Mouse (Mus musculus) cortical plate, adult 2 months (tissue): Measurements from ENCODE around the gene Cpne8. TPM values are rescaled to one million over a fixed set of nuclear protein-coding genes. Genes with fewer than 3 reads are reported as not detected.

Experiments used
- H3K27ac ChIP-seq: fragments of 200-500 bp; 2 replicates; pipeline ENCODE4 v1.5.1; 2012; ENCODE audit warnings: low read length, control low read depth, inconsistent platforms; ENCODE audit not compliant: insufficient read depth
- H3K4me1 ChIP-seq: fragments of 200-500 bp; 2 replicates; pipeline ENCODE4 v1.6.1; 2011; ENCODE audit warnings: low read length; ENCODE audit not compliant: control insufficient read depth, insufficient read depth
- H3K4me3 ChIP-seq: fragments of 200-500 bp; 2 replicates; pipeline ENCODE4 v1.5.1; 2011; ENCODE audit warnings: mild to moderate bottlenecking, low read length, control low read depth; ENCODE audit not compliant: insufficient read depth
- CTCF ChIP-seq: fragments of 200-500 bp; IDR thresholded peaks from 2 replicates; pipeline ENCODE4 v1.5.1; 2011; ENCODE audit warnings: mild to moderate bottlenecking, control low read depth, low read length; ENCODE audit not compliant: insufficient read depth; ENCODE audit errors: extremely low read depth
- POLR2A ChIP-seq: fragments of 200-500 bp; IDR thresholded peaks from 2 replicates; pipeline ENCODE4 v1.6.1; 2011; ENCODE audit warnings: mild to moderate bottlenecking, low read length, control low read depth; ENCODE audit not compliant: insufficient read depth; ENCODE audit errors: extremely low read depth
- polyA plus RNA-seq: library from polyadenylated mRNA; depleted of rRNA; stranded (reverse); fragments of >200 nt; gene quantifications from 2 replicates; pipeline ENCODE4 v1.2.3, GENCODE M21; 2012

Gene Cpne8
- polyA plus RNA-seq, 1 experiment = 32.7 TPM

DNA sequence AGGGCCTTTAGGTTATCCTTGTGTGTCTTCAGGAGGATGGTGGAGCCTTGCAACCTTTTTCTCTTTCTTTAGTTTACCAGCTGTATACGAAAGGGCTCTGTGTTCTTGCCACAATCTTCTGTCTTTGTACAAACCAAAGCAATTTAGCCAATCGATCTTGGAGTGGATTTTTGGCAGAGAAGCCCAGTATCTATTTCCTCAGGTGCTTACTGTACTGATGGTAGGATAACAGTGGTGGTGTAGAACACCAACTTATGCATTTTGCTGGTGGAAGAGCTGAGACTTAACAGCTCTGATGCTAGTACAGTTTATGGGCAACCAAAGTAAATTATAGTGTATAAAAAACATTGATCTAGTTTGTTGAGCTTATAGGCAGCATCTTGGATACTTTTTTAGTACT is 83.6 kb downstream of the Cpne8 start:
- TF ChIP-seq CTCF (no peak), POLR2A (no peak)
- Histone ChIP-seq H3K27ac (no peak overlapping the region), H3K4me1 (no peaks in the 10 kb centered on the region; the same call in 1 of the 2 replicates), H3K4me3 (no peak overlapping the region)

DNA sequence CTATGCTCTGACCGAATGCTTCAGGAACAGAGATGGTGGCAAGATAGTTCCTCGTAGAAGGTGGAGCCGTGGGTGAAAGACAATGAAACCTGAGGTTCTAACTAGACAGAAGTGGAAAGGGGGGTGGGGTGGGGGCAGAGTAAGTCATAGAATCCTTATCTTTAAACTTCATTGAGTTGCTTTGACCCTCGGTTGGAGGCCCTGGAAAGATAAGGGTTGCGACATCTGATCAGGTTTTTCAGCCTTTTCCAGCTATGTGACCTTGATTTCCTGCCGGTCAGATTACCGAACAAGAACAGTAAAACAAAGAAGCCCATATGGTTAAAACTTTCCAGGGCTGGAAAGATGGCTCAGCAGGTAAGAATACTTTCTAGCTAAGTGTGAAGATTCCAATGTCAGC is 89.6 kb downstream of the Cpne8 start:
- TF ChIP-seq POLR2A (no peak), CTCF (no peak)
- Histone ChIP-seq H3K27ac (no peak overlapping the region), H3K4me1 (no peaks in the 10 kb centered on the region; the same call in 1 of the 2 replicates), H3K4me3 (no peak overlapping the region)

DNA sequence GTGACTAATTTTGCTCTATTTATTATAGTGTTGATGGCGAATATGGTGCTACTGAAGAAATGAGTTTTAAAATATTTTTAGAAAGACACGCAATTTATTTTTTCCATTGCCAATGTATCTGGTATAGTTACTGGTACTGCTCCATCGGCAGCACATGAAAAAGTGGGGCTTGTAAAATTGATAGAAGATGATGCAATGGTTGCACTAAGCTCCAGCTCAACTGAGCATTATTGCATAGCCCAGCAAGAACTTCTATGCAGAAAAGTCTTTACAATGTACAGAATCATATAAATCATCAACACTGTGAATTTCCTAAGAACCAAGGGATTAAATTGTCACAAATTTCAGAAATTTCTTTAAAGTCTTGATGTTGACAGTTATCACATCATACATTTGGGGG is 101.8 kb downstream of the Cpne8 start:
- H3K27ac ChIP-seq = no peak overlapping the region
- H3K4me3 ChIP-seq = no peak overlapping the region
- TF ChIP-seq POLR2A = no peak
- TF ChIP-seq CTCF = no peak
- H3K4me1 ChIP-seq = no peaks in the 10 kb centered on the region

DNA sequence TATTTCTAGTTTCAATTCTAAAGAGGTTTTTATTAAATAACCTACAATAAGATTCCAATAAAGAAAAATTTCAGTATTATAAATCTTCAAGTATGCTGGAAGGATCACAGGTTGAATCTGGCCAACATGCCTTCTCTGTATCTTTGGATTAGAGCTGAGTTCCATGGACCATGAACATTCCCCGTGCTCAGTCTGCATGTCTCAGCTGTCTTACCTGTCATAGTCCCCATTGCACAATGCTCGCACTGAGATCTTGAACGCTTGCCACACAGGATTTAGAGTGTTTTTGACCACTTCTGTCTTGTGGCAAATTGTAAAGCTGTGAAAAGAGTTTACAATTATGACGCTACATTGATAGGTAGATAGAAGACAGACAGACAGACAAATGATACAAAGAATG is 110.0 kb downstream of the Cpne8 start:
- Histone ChIP-seq H3K4me1 (no peaks in the 10 kb centered on the region), H3K4me3 (no peak overlapping the region), H3K27ac (no peak overlapping the region)
- TF ChIP-seq CTCF (no peak), POLR2A (no peak)

DNA sequence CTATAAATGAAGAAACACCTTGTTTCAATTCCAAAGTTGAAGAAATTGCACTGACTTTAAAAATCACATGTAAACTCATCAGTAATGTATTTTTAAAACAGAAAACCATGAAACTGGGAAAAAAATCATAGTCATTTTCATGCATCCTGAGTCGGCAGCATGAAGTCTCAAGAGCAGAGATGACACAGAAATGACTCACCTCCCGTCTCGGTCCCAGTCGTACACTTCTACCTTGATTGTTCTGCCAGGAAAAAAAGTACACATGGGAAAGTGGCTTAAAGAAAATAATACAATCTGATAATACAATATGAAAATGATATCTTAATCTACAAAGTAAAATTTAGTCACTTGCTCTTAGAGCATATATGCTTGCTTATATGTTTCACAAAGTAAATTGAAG is 111.2 kb downstream of the Cpne8 start:
- TF ChIP-seq CTCF (no peak), POLR2A (no peak)
- Histone ChIP-seq H3K4me1 (no peaks in the 10 kb centered on the region), H3K27ac (no peak overlapping the region), H3K4me3 (no peak overlapping the region)

DNA sequence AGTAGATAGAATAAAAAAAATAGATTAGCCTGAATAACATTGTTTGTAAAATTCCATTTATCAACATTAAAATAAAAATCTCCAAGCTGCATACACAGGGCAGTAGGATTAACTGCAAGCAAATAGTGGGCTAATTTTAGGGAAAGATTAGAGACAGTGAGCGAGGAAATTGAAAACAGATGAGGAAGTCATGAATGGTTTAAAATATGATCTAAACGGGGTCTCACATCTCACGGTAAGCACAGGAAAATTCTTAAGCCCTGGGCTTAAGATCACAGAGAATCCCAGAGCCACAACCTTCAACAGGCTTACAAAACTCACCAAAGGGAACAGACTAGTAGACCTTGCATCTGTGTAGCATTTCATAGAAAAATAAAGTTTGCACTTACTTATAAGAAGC is 115.2 kb downstream of the Cpne8 start:
- no peak overlapping the region for H3K27ac ChIP-seq
- no peaks in the 10 kb centered on the region for H3K4me1 ChIP-seq
- H3K4me3 ChIP-seq = no peak overlapping the region
- TF ChIP-seq POLR2A = no peak
- TF ChIP-seq CTCF = no peak

DNA sequence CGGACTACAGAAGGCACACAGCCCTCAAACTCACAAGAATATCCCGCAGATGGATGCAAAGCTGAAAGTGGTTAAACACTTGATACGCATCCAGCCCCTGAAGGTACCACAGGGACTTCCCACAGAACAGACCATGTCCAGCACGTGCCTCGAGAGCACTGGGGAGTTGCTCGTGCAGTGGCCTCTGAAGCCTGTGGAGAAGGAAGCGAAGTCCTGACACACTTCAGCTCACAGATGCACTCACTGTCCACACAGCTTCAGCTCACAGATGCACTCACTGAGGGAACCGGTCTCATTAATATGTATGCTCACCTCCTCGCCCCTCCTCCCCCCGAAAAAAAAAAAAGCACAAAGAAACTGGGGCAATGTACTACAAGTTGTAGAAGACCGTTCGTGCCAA is 117.6 kb downstream of the Cpne8 start:
- H3K4me1 ChIP-seq = no peaks in the 10 kb centered on the region
- no peak overlapping the region for H3K4me3 ChIP-seq
- no peak overlapping the region for H3K27ac ChIP-seq
- TF ChIP-seq POLR2A = no peak
- TF ChIP-seq CTCF = no peak

DNA sequence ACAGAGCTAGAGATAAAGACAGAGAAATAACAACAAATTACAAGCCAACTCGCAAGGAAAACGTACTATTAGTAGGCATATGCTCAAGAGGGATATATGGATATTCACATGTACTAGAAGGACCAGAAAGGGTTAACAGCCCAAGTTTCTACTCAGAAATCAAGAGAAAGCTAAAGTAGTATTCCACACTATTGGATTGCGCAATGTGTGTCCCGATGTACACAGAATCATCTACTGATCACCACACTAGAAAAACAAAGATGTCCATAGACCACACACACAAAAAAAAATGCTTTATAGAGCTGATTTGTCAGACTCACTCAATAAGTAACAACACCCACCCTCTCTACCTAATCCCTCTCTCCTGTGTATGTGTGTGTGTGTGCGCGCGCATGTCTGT is 130.6 kb downstream of the Cpne8 start:
- TF ChIP-seq CTCF = no peak
- Histone ChIP-seq H3K4me1 (no peaks in the 10 kb centered on the region), H3K4me3 (no peak overlapping the region), H3K27ac (no peak overlapping the region)

DNA sequence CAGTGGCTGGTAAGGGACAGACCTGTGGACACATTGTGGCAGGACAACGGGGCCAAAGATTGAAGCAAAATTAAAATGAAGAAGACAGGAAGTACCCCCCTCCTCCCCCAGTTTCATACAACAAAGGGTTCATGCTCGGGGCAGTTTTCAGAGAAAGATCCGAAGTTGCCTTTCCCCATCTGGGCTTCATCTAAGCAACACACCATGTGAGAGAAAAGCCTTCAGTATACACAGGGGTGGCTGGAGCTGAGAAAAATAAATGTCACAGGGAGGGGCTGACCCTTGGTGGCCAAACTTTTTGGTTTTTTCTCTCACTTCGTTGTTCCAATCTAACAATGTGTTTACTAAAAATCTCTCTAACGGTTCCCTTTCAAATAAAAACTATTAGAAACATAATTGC is 135.8 kb downstream of the Cpne8 start:
- H3K27ac ChIP-seq = no peak overlapping the region
- TF ChIP-seq POLR2A (no peak), CTCF (no peak)
- no peak overlapping the region for H3K4me3 ChIP-seq
- no peaks in the 10 kb centered on the region for H3K4me1 ChIP-seq

DNA sequence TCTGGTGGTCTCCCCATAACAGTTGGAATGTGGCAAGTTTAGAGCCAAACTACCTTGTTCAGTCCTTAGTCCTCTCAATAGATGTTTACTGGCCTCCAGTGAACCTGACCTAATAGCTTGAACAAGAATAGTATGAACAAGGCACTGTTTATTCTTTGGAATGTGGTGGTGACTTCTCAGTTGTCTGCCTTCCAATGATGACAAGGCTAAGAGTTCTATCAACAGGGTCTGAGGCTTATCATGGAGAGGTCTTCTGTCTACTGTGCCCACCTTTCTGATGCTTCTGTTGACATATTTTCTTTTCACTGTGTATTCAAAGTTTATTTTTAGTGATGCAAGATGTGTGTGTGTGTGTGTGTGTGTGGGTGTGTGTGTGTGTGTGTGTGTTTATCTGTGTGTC is 137.1 kb downstream of the Cpne8 start:
- Histone ChIP-seq H3K4me1 (no peaks in the 10 kb centered on the region), H3K27ac (no peak overlapping the region), H3K4me3 (no peak overlapping the region)
- TF ChIP-seq POLR2A (no peak), CTCF (no peak)

DNA sequence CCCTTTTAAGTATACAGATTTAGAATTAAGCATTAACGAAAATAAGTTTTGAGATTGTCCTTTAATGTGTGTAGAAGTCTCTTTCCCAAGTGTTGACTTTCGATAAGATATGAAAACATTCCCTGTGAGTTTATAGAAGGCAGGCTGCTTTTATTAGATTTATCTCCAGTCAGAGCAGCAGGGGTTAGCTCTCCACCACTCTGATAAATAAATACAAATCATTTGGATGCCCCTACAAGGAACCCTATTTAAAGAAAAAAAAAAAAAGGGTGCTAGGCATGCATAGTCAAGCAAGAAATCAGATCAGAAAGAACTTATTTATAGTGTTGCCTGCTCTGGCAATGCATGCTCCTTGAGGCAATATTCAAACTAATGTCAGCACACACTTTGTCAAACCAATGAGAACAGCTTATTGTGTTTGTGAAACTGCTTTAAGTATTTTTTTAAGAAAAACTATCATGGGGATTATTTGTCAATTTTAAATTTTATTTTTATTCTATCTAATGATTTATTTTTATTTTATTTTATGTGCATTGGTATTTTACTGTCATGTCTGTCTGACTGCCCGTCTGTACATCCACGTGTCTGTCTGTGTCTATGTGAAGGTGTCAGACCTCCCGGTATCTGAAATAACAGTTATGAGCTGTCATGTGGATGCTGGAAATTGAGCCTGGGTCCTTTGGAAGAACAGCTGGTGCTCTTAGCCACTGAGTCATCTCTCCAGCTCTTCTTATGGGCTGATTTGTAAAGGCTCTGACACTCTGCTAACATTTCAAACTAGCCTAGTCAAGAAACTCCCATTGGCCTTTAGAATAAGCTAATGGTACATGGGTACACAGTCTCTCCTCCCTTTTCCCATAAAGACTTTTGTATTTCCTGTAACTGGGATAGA is 142.7 kb downstream of the Cpne8 start:
- TF ChIP-seq CTCF (no peak), POLR2A (no peak)
- Histone ChIP-seq H3K4me1 (no peaks in the 10 kb centered on the region), H3K27ac (no peak overlapping the region), H3K4me3 (no peak overlapping the region)
